Mouse (Mus musculus) WW6 (cell line): ENCODE data around the gene Gm29644.
"Not testable (repeated sequence)": the region's sequence is repeated elsewhere in the genome, so short reads cannot be mapped to it uniquely, and the experiment has no call there.

ENCODE experiments used
- DNase-seq: peaks from one replicate; pipeline ENCODE4 v3.0.0-alpha.2; 2013; ENCODE audit warnings: low read depth, low spot score

Gene Gm29644

DNA sequence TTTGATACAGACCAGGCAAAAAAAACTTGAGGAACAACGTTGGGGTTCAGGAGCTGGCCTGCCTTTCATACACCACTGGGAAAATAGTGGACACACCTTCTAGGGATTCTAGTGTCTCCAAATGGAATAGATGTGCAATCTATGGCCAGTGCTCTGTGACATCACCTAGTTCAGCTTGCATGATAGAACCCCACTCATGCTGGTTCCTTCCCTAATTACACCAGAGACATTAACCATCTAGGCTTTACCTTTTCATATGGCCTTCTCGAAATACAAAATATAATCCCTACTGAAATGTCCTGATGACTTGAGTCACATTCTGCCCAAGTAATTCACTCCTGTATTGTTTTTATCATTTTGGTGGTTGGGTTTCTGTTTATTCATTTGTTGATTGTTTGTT lies at the start of gene Gm29644, which contains the start of gene Gm29423:
TSS of gene Gm29644 (minus strand) at position 157 of the 400 bp plus-strand sequence.
TSS of gene Gm29423 (minus strand) at position 101 of the 400 bp plus-strand sequence.
- not testable (repeated sequence) for DNase-seq

DNA sequence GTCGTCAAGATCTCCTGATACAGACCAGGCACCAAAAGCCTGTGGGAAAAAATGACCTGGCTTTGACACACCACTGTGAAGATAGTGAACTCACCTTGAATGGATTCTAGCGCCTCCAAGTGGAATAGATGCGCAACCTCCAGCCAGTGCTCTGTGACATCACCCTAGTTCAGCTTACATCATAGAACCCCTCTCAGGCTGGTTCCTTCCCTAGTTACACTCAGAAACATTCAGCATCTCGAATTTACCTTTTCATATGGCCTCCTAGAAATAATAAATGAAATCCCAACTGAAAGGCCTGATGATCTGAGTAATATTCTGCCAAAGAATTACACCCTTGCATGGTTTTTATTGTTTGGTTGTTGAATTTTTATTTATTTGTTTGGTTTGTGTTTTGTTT lies 29.6 kb downstream of the Gm29644 start, which contains the start of gene Gm21118:
TSS of gene Gm21118 (minus strand) at position 101 of the 400 bp plus-strand sequence.
- DNase-seq, result not testable (repeated sequence)
